Mouse (Mus musculus) granulocyte monocyte progenitor cell, adult 5-6 weeks (primary cell): ENCODE data around the gene Iqcf5. TPM values are rescaled to one million over a fixed set of nuclear protein-coding genes. Genes with fewer than 3 reads are reported as not detected.

ENCODE experiments used
- ATAC-seq: replicated peaks from 2 replicates; pipeline ENCODE4 v1.8.0; 2016; ENCODE audit warnings: mild to moderate bottlenecking, moderate TSS enrichment, inconsistent platforms; ENCODE audit not compliant: poor library complexity, severe bottlenecking
- total RNA-seq, 2 experiments: library from RNA; stranded (forward) in 1 of 2; stranded (reverse) in 1 of 2; fragments of 200-712, 200-1000 nt in 1 of 2; fragments of >200 nt in 1 of 2; fragmentation: Nextera tagmentation in 1 of 2; gene quantifications; 2 replicates each; pipeline ENCODE4 v1.2.3; 2014 to 2017

Gene Iqcf5
- total RNA-seq (2014; fragmentation: Nextera tagmentation) (not detected in 2 replicates), total RNA-seq (2017) (not detected in 2 replicates)

- ATAC-seq = no peak
Observed at GRCm38 (mm10) chr9:106514273-106514672, at the start of gene Iqcf5. Gene Iqcf5 (plus strand): TSS chr9:106514573.

GRCm38 (mm10) chr9:106464751-106465541 lies 49.4 kb upstream of the Iqcf5 start:
- peak; percentile 49 for ATAC-seq

- ATAC-seq = no peak
Observed at GRCm38 (mm10) chr9:106465571-106466200, 48.7 kb upstream of the Iqcf5 start, which contains the start of gene Gpr62. Gene Gpr62 (minus strand): TSS chr9:106465938.

- ATAC-seq = no peak
Observed at GRCm38 (mm10) chr9:106466721-106467120, 47.7 kb upstream of the Iqcf5 start.

- ATAC-seq = no peak
Observed at GRCm38 (mm10) chr9:106467746-106468145, 46.6 kb upstream of the Iqcf5 start.

- ATAC-seq = peak; percentile 45
Observed at GRCm38 (mm10) chr9:106469317-106469716, 45.1 kb upstream of the Iqcf5 start.

GRCm38 (mm10) chr9:106469776-106470175 lies 44.6 kb upstream of the Iqcf5 start:
- no peak for ATAC-seq

- no peak for ATAC-seq
Observed at GRCm38 (mm10) chr9:106470991-106471750, 43.2 kb upstream of the Iqcf5 start.

GRCm38 (mm10) chr9:106471892-106472291 lies 42.5 kb upstream of the Iqcf5 start:
- ATAC-seq = no peak

- ATAC-seq = no peak
Observed at GRCm38 (mm10) chr9:106472321-106472720, 42.1 kb upstream of the Iqcf5 start.

GRCm38 (mm10) chr9:106473081-106473752 lies 41.2 kb upstream of the Iqcf5 start:
- no peak for ATAC-seq

- ATAC-seq = no peak
Observed at GRCm38 (mm10) chr9:106473753-106474105, 40.6 kb upstream of the Iqcf5 start.

GRCm38 (mm10) chr9:106474456-106474855 lies 39.9 kb upstream of the Iqcf5 start:
- ATAC-seq = peak; percentile 39

GRCm38 (mm10) chr9:106475046-106475445 lies 39.3 kb upstream of the Iqcf5 start:
- ATAC-seq = no peak

GRCm38 (mm10) chr9:106475663-106476001 lies 38.7 kb upstream of the Iqcf5 start, which contains the start of gene Rrp9:
Gene Rrp9 (plus strand): TSS chr9:106475963.
- ATAC-seq = no peak

GRCm38 (mm10) chr9:106476002-106476923 lies 38.1 kb upstream of the Iqcf5 start:
- peak; percentile 38 for ATAC-seq

- ATAC-seq = peak; percentile 86
Observed at GRCm38 (mm10) chr9:106476924-106477484, 37.4 kb upstream of the Iqcf5 start, which contains the start of gene Parp3. Gene Parp3 (minus strand): TSS chr9:106476949.

- no peak for ATAC-seq
Observed at GRCm38 (mm10) chr9:106477649-106478048, 36.7 kb upstream of the Iqcf5 start.

- ATAC-seq = no peak
Observed at GRCm38 (mm10) chr9:106478101-106478500, 36.3 kb upstream of the Iqcf5 start.
